Mouse (Mus musculus) heart, embryonic 16.5 days (tissue): ENCODE measurements around the gene Olfr1393. TPM values are rescaled to one million over a fixed set of nuclear protein-coding genes. Genes with fewer than 3 reads are reported as not detected.
A peak's percentile ranks its signal among the peaks of the same experiment; 100 is the strongest.

Experiments
- ATAC-seq: fragments of 200-750 bp; cut with Nextera tagmentation; replicated peaks from 2 replicates; pipeline ENCODE4 v1.8.0; 2017; ENCODE audit warnings: moderate number of reproducible peaks; ENCODE audit not compliant: insufficient read depth, low FRiP score; ENCODE audit errors: extremely low read depth
- H3K27ac ChIP-seq: fragments of 300-500 bp; sonication (generic); 2 replicates; pipeline ENCODE4 v1.5.1; 2014; ENCODE audit warnings: mild to moderate bottlenecking, low read length, control low read depth, moderate library complexity
- H3K27me3 ChIP-seq: fragments of 300-500 bp; sonication (generic); 2 replicates; pipeline ENCODE4 v1.6.1; 2014; ENCODE audit warnings: low read length, mixed read lengths; ENCODE audit not compliant: control insufficient read depth, insufficient read depth
- H3K36me3 ChIP-seq: fragments of 300-500 bp; sonication (generic); 2 replicates; pipeline ENCODE4 v1.6.1; 2014; ENCODE audit not compliant: control insufficient read depth, insufficient read depth
- H3K4me1 ChIP-seq: fragments of 300-500 bp; sonication (generic); 2 replicates; pipeline ENCODE4 v1.6.1; 2014; ENCODE audit warnings: low read length, mixed read lengths; ENCODE audit not compliant: control insufficient read depth, insufficient read depth
- H3K4me2 ChIP-seq: fragments of 300-500 bp; sonication (generic); 2 replicates; pipeline ENCODE4 v1.6.1; 2014; ENCODE audit warnings: low read depth, mild to moderate bottlenecking, control low read depth, low read length
- H3K4me3 ChIP-seq: fragments of 300-500 bp; sonication (generic); 2 replicates; pipeline ENCODE4 v1.5.1; 2014; ENCODE audit warnings: mild to moderate bottlenecking, control low read depth, low read length
- H3K9ac ChIP-seq: fragments of 300-500 bp; sonication (generic); 2 replicates; pipeline ENCODE4 v1.6.1; 2014; ENCODE audit warnings: low read length, control low read depth
- H3K9me3 ChIP-seq: fragments of 300-500 bp; sonication (generic); replicated peaks from 2 replicates; pipeline ENCODE4 v1.6.1; 2016; ENCODE audit warnings: low read length; ENCODE audit not compliant: control insufficient read depth
- WGBS: fragments of 180-500 bp; shearing (Covaris S2); extraction: QIAGEN DNeasy Blood & Tissue Kit; methylation state at CpG from one replicate; pipeline ENCODE4 v1.1.7; 2014; 5-methylcytosine and 5-hydroxymethylcytosine counted together
- polyA plus RNA-seq: library from polyadenylated mRNA; unstranded; fragments of >200 nt; fragmentation: Nextera tagmentation; extraction: Ambion mirVana; gene quantifications from 2 replicates; pipeline ENCODE4 v1.2.1, GENCODE M21; 2015

Gene Olfr1393
- polyA plus RNA-seq, 1 experiment from 2014 or later = 0.17 TPM

DNA sequence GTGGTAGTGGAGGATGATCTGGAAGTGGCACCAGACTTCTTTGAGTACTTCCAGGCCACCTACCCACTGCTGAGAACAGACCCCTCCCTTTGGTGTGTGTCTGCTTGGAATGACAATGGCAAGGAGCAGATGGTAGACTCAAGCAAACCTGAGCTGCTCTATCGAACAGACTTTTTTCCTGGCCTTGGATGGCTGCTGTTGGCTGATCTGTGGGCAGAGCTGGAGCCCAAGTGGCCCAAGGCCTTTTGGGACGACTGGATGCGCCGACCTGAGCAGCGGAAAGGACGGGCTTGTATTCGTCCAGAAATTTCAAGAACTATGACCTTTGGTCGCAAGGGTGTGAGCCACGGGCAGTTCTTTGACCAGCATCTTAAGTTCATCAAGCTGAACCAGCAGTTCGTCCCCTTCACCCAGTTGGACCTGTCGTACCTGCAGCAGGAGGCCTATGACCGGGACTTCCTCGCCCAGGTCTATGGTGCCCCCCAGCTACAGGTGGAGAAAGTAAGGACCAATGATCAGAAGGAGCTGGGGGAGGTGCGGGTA is 16.7 kb upstream of the Olfr1393 start:
- ATAC-seq = 0 out of 2 replicates have a peak, but pooled peaks have one; percentile 21

GRCm38 (mm10) chr11:49262286-49262685 is 15.8 kb upstream of the Olfr1393 start:
- H3K9me3 ChIP-seq = no peaks in the 10 kb centered on the region
- H3K27me3 ChIP-seq = no peaks in the 10 kb centered on the region
- H3K27ac ChIP-seq = no peak overlapping the region
- no peak overlapping the region for H3K9ac ChIP-seq
- no peak overlapping the region for H3K4me3 ChIP-seq
- no peak overlapping the region for H3K4me2 ChIP-seq
- no peak for ATAC-seq
- WGBS = 92% methylated on average over 5 of the region's 5 CpGs
- H3K36me3 ChIP-seq = peaks cover 22% of the 10 kb centered on the region
- peaks cover 20% of the 10 kb centered on the region for H3K4me1 ChIP-seq

More for the DNA sequence above, 16.7 kb upstream of the Olfr1393 start:
- no peak overlapping the region for H3K4me3 ChIP-seq
- no peak overlapping the region for H3K9ac ChIP-seq
- no peak overlapping the region for H3K4me2 ChIP-seq
- H3K27ac ChIP-seq = no peak overlapping the region
- H3K36me3 ChIP-seq = peaks cover 26% of the 10 kb centered on the region
- peaks cover 13% of the 10 kb centered on the region for H3K4me1 ChIP-seq
- H3K27me3 ChIP-seq = no peaks in the 10 kb centered on the region
- no peaks in the 10 kb centered on the region for H3K9me3 ChIP-seq
- 94% methylated on average over 14 of the region's 14 CpGs for WGBS

GRCm38 (mm10) chr11:49263149-49263548 is 15.0 kb upstream of the Olfr1393 start:
- peaks cover 27% of the 10 kb centered on the region for H3K4me1 ChIP-seq
- H3K9ac ChIP-seq = no peak overlapping the region
- H3K36me3 ChIP-seq = peaks cover 22% of the 10 kb centered on the region
- H3K9me3 ChIP-seq = no peaks in the 10 kb centered on the region
- ATAC-seq = no peak
- no peak overlapping the region for H3K4me3 ChIP-seq
- H3K27me3 ChIP-seq = no peaks in the 10 kb centered on the region
- 82% methylated on average over 6 of the region's 6 CpGs for WGBS
- H3K4me2 ChIP-seq = no peak overlapping the region
- H3K27ac ChIP-seq = no peak overlapping the region

- WGBS = 86% methylated on average over 7 of the region's 7 CpGs
- no peak overlapping the region for H3K4me2 ChIP-seq
These were observed 14.0 kb upstream of the Olfr1393 start for GRCm38 (mm10) chr11:49264081-49264480.

DNA sequence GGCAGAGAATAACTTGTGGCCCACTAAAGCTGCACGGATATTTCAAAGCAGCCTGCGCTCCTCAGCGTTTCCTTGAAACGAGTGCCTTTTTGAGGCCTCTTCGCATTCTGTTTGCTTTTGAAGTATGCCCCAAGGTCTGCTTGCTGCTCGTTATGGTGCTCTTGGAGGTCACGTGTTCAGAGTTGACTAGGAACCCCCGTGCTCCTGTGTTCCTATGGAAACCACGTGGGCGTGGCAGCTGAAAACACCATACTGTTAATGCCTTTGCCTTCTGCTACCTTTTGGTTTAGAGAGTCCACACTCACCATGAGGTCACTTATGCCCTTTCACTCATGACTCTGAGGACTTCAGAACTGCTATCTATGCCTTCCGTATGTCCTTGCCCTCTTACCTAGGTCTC is 13.5 kb upstream of the Olfr1393 start:
- no peak overlapping the region for H3K4me3 ChIP-seq
- no peak overlapping the region for H3K9ac ChIP-seq
- no peaks in the 10 kb centered on the region for H3K27me3 ChIP-seq
- H3K9me3 ChIP-seq = no peaks in the 10 kb centered on the region
- no peak for ATAC-seq
- WGBS = 77% methylated on average over 11 of the region's 11 CpGs
- no peak overlapping the region for H3K27ac ChIP-seq
- H3K4me2 ChIP-seq = no peak overlapping the region
- peaks cover 27% of the 10 kb centered on the region for H3K4me1 ChIP-seq
- peaks cover 22% of the 10 kb centered on the region for H3K36me3 ChIP-seq

More at GRCm38 (mm10) chr11:49264081-49264480, 14.0 kb upstream of the Olfr1393 start:
- Histone ChIP-seq H3K27ac (no peak overlapping the region), H3K4me1 (peaks cover 27% of the 10 kb centered on the region), H3K36me3 (peaks cover 22% of the 10 kb centered on the region), H3K9me3 (no peaks in the 10 kb centered on the region), H3K4me3 (no peak overlapping the region), H3K27me3 (no peaks in the 10 kb centered on the region), H3K9ac (no peak overlapping the region)
- ATAC-seq = no peak

- H3K4me1 ChIP-seq = peaks cover 27% of the 10 kb centered on the region
- H3K4me2 ChIP-seq = no peak overlapping the region
- no peak overlapping the region for H3K27ac ChIP-seq
- WGBS = 88% methylated on average over 8 of the region's 8 CpGs
- ATAC-seq = no peak
- no peaks in the 10 kb centered on the region for H3K27me3 ChIP-seq
- no peaks in the 10 kb centered on the region for H3K9me3 ChIP-seq
- no peak overlapping the region for H3K9ac ChIP-seq
- no peak overlapping the region for H3K4me3 ChIP-seq
- H3K36me3 ChIP-seq = peaks cover 22% of the 10 kb centered on the region
These were observed 13.0 kb upstream of the Olfr1393 start for GRCm38 (mm10) chr11:49265101-49265500.

- H3K4me3 ChIP-seq = no peak overlapping the region
- H3K9me3 ChIP-seq = no peaks in the 10 kb centered on the region
- WGBS = 43% methylated on average over 6 of the region's 6 CpGs
- H3K9ac ChIP-seq = no peak overlapping the region
- no peak for ATAC-seq
- peak overlapping the region; percentile 38 for H3K27ac ChIP-seq
- H3K4me1 ChIP-seq = peaks cover 17% of the 10 kb centered on the region
- H3K4me2 ChIP-seq = no peak overlapping the region
- peaks cover 10% of the 10 kb centered on the region for H3K36me3 ChIP-seq
- H3K27me3 ChIP-seq = no peaks in the 10 kb centered on the region
These were observed 11.4 kb upstream of the Olfr1393 start for GRCm38 (mm10) chr11:49266671-49267070.

DNA sequence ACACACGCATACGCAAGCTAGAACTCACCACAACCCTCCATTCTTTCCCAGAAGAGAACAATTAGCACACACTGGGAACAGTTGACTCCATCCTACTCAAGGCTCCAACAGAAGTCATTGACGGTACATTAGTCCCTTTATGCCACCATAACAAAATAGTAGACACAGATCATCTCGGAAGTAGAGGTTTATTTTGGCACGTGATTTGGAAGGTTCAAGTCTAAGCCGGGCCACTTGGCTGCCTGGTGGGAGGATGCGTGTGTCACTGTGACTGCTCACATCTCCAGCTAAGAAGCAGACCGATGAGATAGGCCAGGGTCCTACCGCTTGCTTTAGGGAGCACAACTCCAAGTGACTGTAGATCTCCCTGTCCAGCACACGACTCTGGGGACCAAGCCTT is 10.8 kb upstream of the Olfr1393 start:
- peak overlapping the region; percentile 38 for H3K27ac ChIP-seq
- peaks cover 4% of the 10 kb centered on the region for H3K36me3 ChIP-seq
- H3K9ac ChIP-seq = no peak overlapping the region
- WGBS = 65% methylated on average over 10 of the region's 10 CpGs
- no peaks in the 10 kb centered on the region for H3K27me3 ChIP-seq
- H3K4me1 ChIP-seq = peaks cover 17% of the 10 kb centered on the region
- H3K4me2 ChIP-seq = no peak overlapping the region
- no peaks in the 10 kb centered on the region for H3K9me3 ChIP-seq
- H3K4me3 ChIP-seq = no peak overlapping the region
- ATAC-seq = peak; percentile 64

GRCm38 (mm10) chr11:49267970-49268579 is 10.0 kb upstream of the Olfr1393 start:
- H3K4me1 ChIP-seq = peaks cover 17% of the 10 kb centered on the region
- ATAC-seq = peak; percentile 28; the same call in 1 of the 2 replicates
- no peaks in the 10 kb centered on the region for H3K27me3 ChIP-seq
- H3K9me3 ChIP-seq = no peaks in the 10 kb centered on the region
- peak overlapping the region; percentile 20 for H3K4me2 ChIP-seq
- peak overlapping the region; percentile 77 for H3K27ac ChIP-seq
- peaks cover 2% of the 10 kb centered on the region; the same call in 1 of the 2 replicates for H3K36me3 ChIP-seq
- H3K4me3 ChIP-seq = no peak overlapping the region
- WGBS = 47% methylated on average over 15 of the region's 15 CpGs
- no peak overlapping the region for H3K9ac ChIP-seq
